Mouse (Mus musculus): ENCODE measurements at regions not wholly inside any gene's neighbourhood (a gene's known extent, or its start where the extent isn't known, plus 50 kb on each side); places are given as distances from the start of the nearest gene placed in this dataset.

GRCm38 (mm10) chr13:28654883-28655282, 298.6 kb downstream of the Sox4 start:
- no peak for DNase-seq (ENCODE audit: low read depth, low spot score)

- DNase-seq (ENCODE audit: low read depth, low spot score) = no peak
These were observed 300.2 kb downstream of the Sox4 start for GRCm38 (mm10) chr13:28653362-28653761.

- DNase-seq (ENCODE audit: low read depth, low spot score) = no peak
These were observed 301.7 kb downstream of the Sox4 start for GRCm38 (mm10) chr13:28651810-28652209.

- DNase-seq (ENCODE audit: low read depth, low spot score) = no peak
These were observed 307.6 kb downstream of the Sox4 start for GRCm38 (mm10) chr13:28645881-28646280.

GRCm38 (mm10) chr13:28644846-28645574, 308.5 kb downstream of the Sox4 start:
- DNase-seq (ENCODE audit: low read depth, low spot score) = no peak

GRCm38 (mm10) chr13:28640826-28641225, 312.7 kb downstream of the Sox4 start:
- no peak for DNase-seq (ENCODE audit: low read depth, low spot score)

GRCm38 (mm10) chr13:28635230-28635950, 318.1 kb downstream of the Sox4 start:
- DNase-seq (ENCODE audit: low read depth, low spot score) = no peak

- DNase-seq (ENCODE audit: low read depth, low spot score) = peak; percentile 72
These were observed 319.9 kb downstream of the Sox4 start for GRCm38 (mm10) chr13:28633541-28634041.

GRCm38 (mm10) chr13:28629431-28630331, 323.8 kb downstream of the Sox4 start:
- DNase-seq (ENCODE audit: low read depth, low spot score) = peak; percentile 75

GRCm38 (mm10) chr13:28628751-28629150, 324.8 kb downstream of the Sox4 start:
- DNase-seq (ENCODE audit: low read depth, low spot score) = no peak

GRCm38 (mm10) chr13:28618961-28619360, 334.6 kb downstream of the Sox4 start:
- no peak for DNase-seq (ENCODE audit: low read depth, low spot score)

GRCm38 (mm10) chr13:28617503-28617902, 336.0 kb downstream of the Sox4 start:
- DNase-seq (ENCODE audit: low read depth, low spot score) = no peak

- DNase-seq (ENCODE audit: low read depth, low spot score) = no peak
These were observed 336.7 kb downstream of the Sox4 start for GRCm38 (mm10) chr13:28616645-28617381.

GRCm38 (mm10) chr13:28607551-28608114, 345.9 kb downstream of the Sox4 start:
- DNase-seq (ENCODE audit: low read depth, low spot score) = no peak

GRCm38 (mm10) chr13:28606651-28607050, 346.9 kb downstream of the Sox4 start:
- DNase-seq (ENCODE audit: low read depth, low spot score) = no peak

GRCm38 (mm10) chr13:28605833-28606232, 347.7 kb downstream of the Sox4 start:
- no peak for DNase-seq (ENCODE audit: low read depth, low spot score)

GRCm38 (mm10) chr13:28604016-28604415, 346.7 kb downstream of the Gm11361 start:
- peak; percentile 57 for DNase-seq (ENCODE audit: low read depth, low spot score)

GRCm38 (mm10) chr13:28600792-28601191, 343.5 kb downstream of the Gm11361 start:
- DNase-seq (ENCODE audit: low read depth, low spot score) = no peak

- DNase-seq (ENCODE audit: low read depth, low spot score) = no peak
These were observed 339.0 kb downstream of the Gm11361 start for GRCm38 (mm10) chr13:28596367-28596766.

GRCm38 (mm10) chr13:28592176-28592575, 334.8 kb downstream of the Gm11361 start:
- no peak for DNase-seq (ENCODE audit: low read depth, low spot score)

GRCm38 (mm10) chr13:28587977-28588376, 330.6 kb downstream of the Gm11361 start:
- no peak for DNase-seq (ENCODE audit: low read depth, low spot score)

All from mesoderm, embryonic 11.5 days (tissue).